Mouse (Mus musculus): Measurements from ENCODE around the gene Nhs. TPM values are rescaled to one million over a fixed set of nuclear protein-coding genes. Genes with fewer than 3 reads are reported as not detected.

The Nhs gene
- polyA plus RNA-seq, 1 experiment: 1.1 TPM

DNA sequence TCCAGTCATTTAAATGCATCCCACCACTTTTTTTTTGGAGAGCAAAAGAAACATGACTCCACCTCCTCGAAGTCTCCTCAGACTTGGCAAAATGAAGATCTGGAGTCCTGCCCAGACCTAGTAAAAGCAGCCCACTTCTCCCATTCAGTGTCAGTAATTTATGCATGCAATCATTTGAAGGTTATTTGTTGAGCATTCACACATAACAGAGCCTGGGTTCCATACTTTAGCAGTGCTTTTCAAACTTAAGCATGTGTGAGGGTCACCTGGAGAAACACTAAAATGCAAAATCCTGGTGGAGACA is 73.7 kb downstream of the Nhs start:
- TF ChIP-seq CTCF (IDR thresholded peaks at IDR 0.05; ENCODE audit: extremely low read depth, insufficient read depth, low read length) (no peak), POLR2A (IDR thresholded peaks at IDR 0.05; ENCODE audit: extremely low read depth, insufficient read depth, low read length) (no peak)
- Histone ChIP-seq H3K4me3 (ENCODE audit: insufficient read depth, low read length) (no peak overlapping the region), H3K4me1 (ENCODE audit: control insufficient read depth, insufficient read depth, low read length) (no peaks in the 10 kb centered on the region), H3K27ac (ENCODE audit: insufficient read depth, low read length) (no peak overlapping the region)

DNA sequence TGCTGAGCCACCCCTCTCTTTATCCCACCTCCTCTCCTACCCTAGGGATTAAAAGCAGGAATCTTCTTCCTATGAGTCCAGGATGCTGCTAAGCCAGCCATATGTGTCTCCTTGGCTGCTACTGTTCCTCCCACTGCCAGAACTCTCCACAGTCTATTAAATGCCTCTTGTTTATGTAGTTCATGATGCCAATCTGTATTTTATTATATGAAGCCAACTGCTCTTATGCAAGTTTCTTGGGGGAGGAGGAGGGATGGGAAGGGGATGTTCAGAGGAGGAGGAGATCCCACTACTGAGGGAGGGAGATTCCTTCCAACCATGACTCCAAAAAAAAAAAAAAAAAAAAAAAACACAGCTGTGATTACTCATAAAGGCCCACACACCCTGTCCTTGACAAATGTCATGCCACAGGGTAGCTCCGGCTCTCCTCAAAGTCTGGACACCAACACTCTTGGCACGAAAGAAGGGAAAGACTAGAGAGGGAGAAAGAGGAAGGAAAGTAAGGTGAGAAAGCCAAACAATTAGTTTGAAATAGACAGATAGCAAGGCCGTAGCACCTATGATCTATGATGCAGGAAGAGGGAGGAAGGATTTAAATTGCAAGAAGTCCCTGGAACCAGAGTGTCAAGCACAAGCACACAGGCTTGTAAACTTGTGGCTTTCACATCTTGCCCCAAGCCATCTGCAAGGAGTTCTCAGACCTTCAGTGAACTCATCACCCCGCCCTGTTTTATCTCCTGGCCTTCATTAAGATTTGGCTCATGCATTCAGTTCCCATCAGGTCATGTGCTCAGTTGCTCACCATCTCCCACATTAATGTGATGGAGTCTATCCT is 74.3 kb downstream of the Nhs start:
- Histone ChIP-seq H3K4me3 (ENCODE audit: insufficient read depth, low read length) (no peak overlapping the region), H3K27ac (ENCODE audit: insufficient read depth, low read length) (no peak overlapping the region), H3K4me1 (ENCODE audit: control insufficient read depth, insufficient read depth, low read length) (no peaks in the 10 kb centered on the region)
- TF ChIP-seq POLR2A (IDR thresholded peaks at IDR 0.05; ENCODE audit: extremely low read depth, insufficient read depth, low read length) (no peak), CTCF (IDR thresholded peaks at IDR 0.05; ENCODE audit: extremely low read depth, insufficient read depth, low read length) (no peak)

DNA sequence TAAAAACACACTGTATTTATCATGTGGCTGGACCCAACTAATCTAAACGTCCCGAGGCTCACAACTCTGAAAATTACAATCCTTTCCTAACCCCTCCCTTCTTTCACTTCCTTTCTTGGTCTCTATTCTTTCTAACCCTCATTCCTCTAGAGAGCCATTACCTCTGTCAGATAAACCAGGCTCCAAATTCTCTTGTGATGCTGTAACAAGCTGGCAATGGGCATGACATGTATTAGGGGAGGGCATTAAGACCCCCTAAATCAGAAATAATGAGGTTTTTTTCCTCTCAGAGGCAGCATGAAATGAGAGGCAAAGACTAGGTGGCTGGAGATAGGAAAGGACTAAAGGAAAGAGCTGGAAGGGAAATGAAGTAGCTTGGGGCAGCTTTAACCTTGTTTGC is 96.4 kb downstream of the Nhs start:
- no peak for TF ChIP-seq POLR2A (IDR thresholded peaks at IDR 0.05; ENCODE audit: extremely low read depth, insufficient read depth, low read length)
- Histone ChIP-seq H3K4me1 (ENCODE audit: control insufficient read depth, insufficient read depth, low read length) (no peaks in the 10 kb centered on the region), H3K4me3 (ENCODE audit: insufficient read depth, low read length) (no peak overlapping the region), H3K27ac (ENCODE audit: insufficient read depth, low read length) (no peak overlapping the region)

DNA sequence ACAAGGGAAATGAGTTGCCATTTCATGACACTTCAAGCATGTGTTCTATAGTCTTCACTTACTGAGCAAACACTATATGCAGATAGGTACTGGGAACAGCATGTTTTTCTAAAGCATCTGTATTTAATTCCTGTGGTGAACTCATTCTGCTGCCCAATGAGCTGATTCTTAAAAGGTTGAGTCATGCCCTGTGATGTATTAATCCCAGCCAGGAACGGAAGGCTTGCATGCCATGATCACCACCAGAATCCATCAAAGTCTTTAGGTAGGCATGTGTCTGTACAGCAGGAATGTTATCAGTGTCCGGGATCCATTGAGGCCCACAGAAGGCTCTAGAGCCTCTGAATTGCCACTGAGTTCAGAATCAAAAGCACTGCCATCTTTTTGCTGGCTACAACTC is 103.9 kb downstream of the Nhs start:
- no peak overlapping the region for H3K4me3 ChIP-seq (ENCODE audit: insufficient read depth, low read length)
- H3K4me1 ChIP-seq (ENCODE audit: control insufficient read depth, insufficient read depth, low read length): no peaks in the 10 kb centered on the region
- no peak overlapping the region for H3K27ac ChIP-seq (ENCODE audit: insufficient read depth, low read length)
- TF ChIP-seq CTCF (IDR thresholded peaks at IDR 0.05; ENCODE audit: extremely low read depth, insufficient read depth, low read length) (no peak), POLR2A (IDR thresholded peaks at IDR 0.05; ENCODE audit: extremely low read depth, insufficient read depth, low read length) (no peak)

DNA sequence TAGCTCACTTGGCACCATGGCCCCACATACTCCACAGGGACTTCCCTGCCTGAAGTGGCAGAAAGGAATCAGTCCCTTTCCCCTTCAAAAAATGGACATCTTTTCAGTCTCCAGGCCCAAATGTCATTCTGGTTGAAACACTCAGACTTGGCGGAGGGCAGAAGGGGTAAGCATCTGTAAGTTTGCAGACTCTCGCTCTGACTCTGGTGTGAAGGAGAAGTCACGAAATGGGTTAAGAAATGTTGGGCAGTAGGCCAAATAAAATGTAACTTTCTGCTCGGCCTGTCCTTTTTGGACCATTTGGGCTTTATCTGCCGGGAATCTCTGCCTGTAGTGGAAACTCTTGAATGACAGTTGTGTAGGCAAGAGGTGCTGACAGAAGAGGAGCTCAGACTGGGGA is 106.0 kb downstream of the Nhs start:
- Histone ChIP-seq H3K4me3 (ENCODE audit: insufficient read depth, low read length) (no peak overlapping the region), H3K4me1 (ENCODE audit: control insufficient read depth, insufficient read depth, low read length) (no peaks in the 10 kb centered on the region), H3K27ac (ENCODE audit: insufficient read depth, low read length) (no peak overlapping the region)
- TF ChIP-seq POLR2A (IDR thresholded peaks at IDR 0.05; ENCODE audit: extremely low read depth, insufficient read depth, low read length) (no peak), CTCF (IDR thresholded peaks at IDR 0.05; ENCODE audit: extremely low read depth, insufficient read depth, low read length) (no peak)

DNA sequence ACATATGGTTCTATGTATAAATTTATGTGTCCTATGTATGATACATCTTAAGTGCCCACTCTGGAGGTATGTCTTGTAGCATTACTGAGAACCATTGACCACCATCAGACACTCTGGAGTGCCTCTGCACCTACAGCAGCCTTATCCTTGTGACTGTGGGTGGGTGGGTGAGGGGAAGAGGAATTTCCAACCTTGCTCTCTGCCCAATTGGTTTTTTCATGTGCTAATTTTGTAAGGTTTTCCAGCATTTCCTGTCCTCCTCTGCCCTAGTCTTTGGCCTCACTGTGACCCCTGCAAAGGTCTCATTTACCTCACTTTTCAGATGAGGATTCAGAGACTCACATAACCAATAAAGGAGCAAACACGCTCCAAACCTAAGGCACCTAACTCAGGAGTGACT is 107.0 kb downstream of the Nhs start:
- no peak for TF ChIP-seq CTCF (IDR thresholded peaks at IDR 0.05; ENCODE audit: extremely low read depth, insufficient read depth, low read length)
- TF ChIP-seq POLR2A (IDR thresholded peaks at IDR 0.05; ENCODE audit: extremely low read depth, insufficient read depth, low read length): no peak
- Histone ChIP-seq H3K4me1 (ENCODE audit: control insufficient read depth, insufficient read depth, low read length) (no peaks in the 10 kb centered on the region), H3K4me3 (ENCODE audit: insufficient read depth, low read length) (no peak overlapping the region), H3K27ac (ENCODE audit: insufficient read depth, low read length) (no peak overlapping the region)

- H3K4me1 ChIP-seq (ENCODE audit: control insufficient read depth, insufficient read depth, low read length): no peaks in the 10 kb centered on the region
- H3K27ac ChIP-seq (ENCODE audit: insufficient read depth, low read length): no peak overlapping the region
- no peak for TF ChIP-seq CTCF (IDR thresholded peaks at IDR 0.05; ENCODE audit: extremely low read depth, insufficient read depth, low read length)
- no peak for TF ChIP-seq POLR2A (IDR thresholded peaks at IDR 0.05; ENCODE audit: extremely low read depth, insufficient read depth, low read length)
- no peak overlapping the region for H3K4me3 ChIP-seq (ENCODE audit: insufficient read depth, low read length)
Observed at GRCm38 (mm10) chrX:162049616-162050015, 109.9 kb downstream of the Nhs start.

DNA sequence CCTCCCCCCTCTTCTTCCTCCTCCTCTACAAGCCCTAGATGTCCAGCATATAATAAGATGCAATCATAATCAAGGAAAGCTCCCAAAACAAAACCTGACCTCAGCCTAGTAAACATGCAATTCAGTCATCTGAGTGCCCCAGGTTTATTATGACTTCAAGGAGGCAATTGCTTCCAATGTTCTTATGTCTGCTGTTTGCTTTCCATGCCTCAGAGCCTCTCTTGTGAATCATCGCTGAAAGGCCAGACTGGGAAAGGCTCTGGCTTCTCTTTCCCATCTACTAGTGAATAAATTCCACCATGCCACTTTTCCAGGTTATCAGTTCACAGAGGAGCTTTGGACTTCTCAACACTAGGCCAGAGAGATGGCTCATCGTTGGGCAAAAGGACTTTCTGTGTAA is 114.0 kb downstream of the Nhs start:
- TF ChIP-seq CTCF (IDR thresholded peaks at IDR 0.05; ENCODE audit: extremely low read depth, insufficient read depth, low read length) (no peak), POLR2A (IDR thresholded peaks at IDR 0.05; ENCODE audit: extremely low read depth, insufficient read depth, low read length) (no peak)
- H3K4me3 ChIP-seq (ENCODE audit: insufficient read depth, low read length): no peak overlapping the region
- H3K4me1 ChIP-seq (ENCODE audit: control insufficient read depth, insufficient read depth, low read length): no peaks in the 10 kb centered on the region
- no peak overlapping the region for H3K27ac ChIP-seq (ENCODE audit: insufficient read depth, low read length)

DNA sequence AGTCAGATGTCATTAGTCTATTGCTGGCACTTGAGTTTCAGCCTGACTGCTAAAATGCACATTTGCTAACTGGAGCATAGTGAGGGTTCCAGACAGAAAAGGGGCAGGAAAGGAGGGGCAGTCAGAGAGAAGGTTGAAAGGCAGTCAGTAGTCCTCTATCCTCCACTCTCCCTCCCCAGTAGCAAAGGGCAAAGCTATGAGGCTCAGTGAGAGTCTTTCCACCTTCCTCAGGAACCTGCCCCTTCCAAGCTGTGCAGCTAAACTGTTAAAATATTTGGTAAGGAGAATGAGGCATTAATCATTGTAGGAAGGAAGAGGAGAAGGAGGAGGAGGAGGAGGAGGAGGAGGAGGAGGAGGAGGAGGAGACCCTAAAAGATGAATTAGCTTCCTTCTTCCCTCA is 115.4 kb downstream of the Nhs start:
- Histone ChIP-seq H3K27ac (ENCODE audit: insufficient read depth, low read length) (no peak overlapping the region), H3K4me3 (ENCODE audit: insufficient read depth, low read length) (no peak overlapping the region), H3K4me1 (ENCODE audit: control insufficient read depth, insufficient read depth, low read length) (no peaks in the 10 kb centered on the region)
- TF ChIP-seq CTCF (IDR thresholded peaks at IDR 0.05; ENCODE audit: extremely low read depth, insufficient read depth, low read length) (no peak), POLR2A (IDR thresholded peaks at IDR 0.05; ENCODE audit: extremely low read depth, insufficient read depth, low read length) (no peak)

DNA sequence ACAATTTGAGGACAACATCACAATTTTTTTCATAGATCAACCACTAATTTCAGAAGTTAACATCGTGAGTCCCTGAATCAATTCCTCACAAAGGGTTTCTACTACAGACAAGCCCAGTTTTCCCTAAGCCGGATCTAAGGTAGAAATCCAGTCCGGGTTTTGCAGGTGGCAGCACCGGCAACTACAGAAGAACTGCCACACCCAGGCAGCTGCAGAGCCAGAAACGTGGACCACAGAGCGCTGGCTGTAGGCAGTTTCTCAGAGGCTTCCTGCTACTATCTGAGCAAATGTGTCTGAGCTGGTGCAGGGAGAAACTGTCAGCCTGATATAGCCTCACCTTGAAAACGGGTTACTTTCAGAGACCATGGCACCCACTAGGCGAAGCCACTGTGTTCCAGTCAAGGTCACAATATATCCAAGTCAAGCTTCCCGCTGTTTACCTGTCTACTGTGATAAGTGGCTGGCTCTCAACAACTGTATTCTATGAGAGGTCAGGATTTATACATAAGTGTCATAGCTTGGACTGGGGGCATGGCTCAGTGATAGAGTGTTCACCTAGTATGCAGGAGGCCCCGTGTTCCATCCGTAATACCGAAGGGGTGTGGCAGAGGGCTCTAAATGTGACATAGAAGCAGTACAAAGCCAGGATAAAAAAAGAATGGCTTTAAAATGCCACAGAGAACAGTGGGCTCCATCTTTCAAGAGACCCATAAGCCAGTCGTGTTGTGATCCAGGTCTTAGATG is 134.1 kb downstream of the Nhs start:
- TF ChIP-seq CTCF (IDR thresholded peaks at IDR 0.05; ENCODE audit: extremely low read depth, insufficient read depth, low read length) (no peak), POLR2A (IDR thresholded peaks at IDR 0.05; ENCODE audit: extremely low read depth, insufficient read depth, low read length) (no peak)

More for the DNA sequence above, 134.1 kb downstream of the Nhs start:
- no peak overlapping the region for H3K27ac ChIP-seq (ENCODE audit: insufficient read depth, low read length)
- no peak overlapping the region for H3K4me3 ChIP-seq (ENCODE audit: insufficient read depth, low read length)
- no peaks in the 10 kb centered on the region for H3K4me1 ChIP-seq (ENCODE audit: control insufficient read depth, insufficient read depth, low read length)

Data from cortical plate, adult 2 months (tissue).